Mouse (Mus musculus) urinary bladder, adult 18-20 months (tissue): ENCODE data around the gene Tmed2.
"Not testable (repeated sequence)": the region's sequence is repeated elsewhere in the genome, so short reads cannot be mapped to it uniquely, and the experiment has no call there.

Experiments
- DNase-seq, 2 experiments: peaks; one replicate each; pipeline ENCODE4 v3.0.0; 2022; ENCODE audit warnings: low spot score in 2 of 2, mixed read lengths in 2 of 2

Gene Tmed2

DNA sequence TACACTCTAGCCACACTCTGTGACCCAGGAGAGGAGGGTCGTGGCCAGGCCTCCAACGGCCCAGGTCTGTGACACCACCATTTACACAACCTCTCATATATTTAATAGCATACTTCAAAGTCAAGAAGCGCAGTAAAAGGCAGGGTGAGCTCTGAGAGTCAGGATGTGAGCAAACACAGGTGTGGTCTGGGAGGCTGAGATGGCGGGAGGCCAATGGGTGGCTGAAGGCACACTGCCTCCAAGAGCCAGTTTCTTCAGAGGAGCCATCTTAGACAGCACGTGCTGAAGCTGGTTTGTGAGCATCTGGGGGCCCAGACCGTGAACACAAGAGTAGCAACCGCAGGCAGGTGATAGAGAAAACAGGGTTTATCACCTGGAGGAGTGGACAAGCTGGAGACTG lies 35.0 kb downstream of the Tmed2 start:
- no peak for DNase-seq

DNA sequence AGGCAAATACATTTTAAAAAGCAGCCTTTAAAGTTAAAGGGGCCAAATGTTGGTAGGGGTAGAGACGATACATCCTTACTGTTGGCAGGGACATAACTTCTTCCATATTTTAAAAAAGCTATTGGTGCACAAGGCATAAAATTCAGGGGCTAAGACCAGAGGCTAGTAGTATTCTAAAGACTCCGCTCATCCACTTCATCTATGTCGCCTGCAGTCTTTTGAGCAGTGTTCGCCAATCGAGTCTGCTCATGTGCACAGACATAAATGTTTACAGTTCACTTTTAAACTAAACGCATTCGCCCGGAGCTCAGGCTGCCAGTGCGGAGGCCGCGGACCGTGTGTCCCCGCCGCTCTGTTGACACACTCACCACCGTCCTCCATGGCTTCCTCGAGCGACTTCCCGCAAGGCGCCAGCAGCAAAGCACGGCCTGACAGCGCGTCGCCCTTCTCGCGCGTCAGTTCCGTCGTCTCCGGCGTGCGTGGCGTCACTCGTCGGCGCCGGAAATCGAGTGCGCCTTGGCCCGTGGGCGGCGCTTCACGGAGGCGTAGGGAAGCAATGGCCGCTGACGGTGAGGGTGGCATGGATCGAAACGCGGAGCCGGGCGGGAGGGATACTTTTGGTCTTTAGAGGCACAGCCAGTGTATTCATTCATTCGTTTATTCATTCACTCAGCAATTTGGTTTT lies 38.3 kb downstream of the Tmed2 start, which contains the start of the genes Eif2b1 and Gtf2h3:
Gene Eif2b1 (minus strand): TSS at position 499 of the 685 bp plus-strand sequence.
Gene Gtf2h3 (plus strand): TSS at position 508 of the 685 bp plus-strand sequence.
- DNase-seq: peak; percentile 88 to 92

DNA sequence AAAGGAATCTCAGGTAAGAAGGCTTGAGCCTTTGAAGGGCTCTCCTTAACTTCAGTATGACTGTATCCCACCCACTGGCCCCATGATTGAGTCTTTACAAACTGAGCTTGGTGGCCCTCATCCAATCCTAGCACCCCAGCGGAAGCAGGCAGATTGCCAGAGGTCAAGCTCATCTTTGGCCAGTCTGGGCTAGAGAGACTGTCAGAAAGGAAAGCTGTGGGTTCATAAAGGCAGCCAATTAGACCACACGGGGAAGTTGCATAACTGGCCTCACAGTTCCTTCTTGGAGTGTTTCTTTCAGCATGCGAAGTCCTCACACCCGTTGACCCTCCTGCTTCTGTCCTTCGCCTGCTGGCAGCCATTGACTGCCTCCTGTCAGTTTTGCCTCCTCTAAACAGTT lies 42.0 kb downstream of the Tmed2 start:
- no peak for DNase-seq

DNA sequence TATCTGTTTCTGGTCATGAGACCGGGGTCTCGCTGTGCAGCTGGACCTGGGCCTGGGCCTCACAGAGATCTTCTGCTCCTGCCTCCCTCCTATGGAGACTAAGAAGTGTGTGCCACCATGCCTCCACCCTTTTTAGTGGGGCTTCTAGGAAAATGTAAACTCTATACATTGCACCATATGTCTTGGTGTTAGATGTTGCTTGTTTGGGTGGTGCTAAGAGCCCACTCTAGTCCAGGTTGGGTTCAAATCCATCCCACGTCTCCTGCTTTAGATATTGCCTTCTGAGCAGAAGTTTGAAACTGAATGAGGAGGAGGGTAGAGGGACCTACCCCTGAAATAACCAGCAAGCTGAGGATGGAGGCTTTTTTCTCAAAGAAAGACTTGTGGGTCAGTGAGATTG lies 52.3 kb downstream of the Tmed2 start:
- no peak for DNase-seq

DNA sequence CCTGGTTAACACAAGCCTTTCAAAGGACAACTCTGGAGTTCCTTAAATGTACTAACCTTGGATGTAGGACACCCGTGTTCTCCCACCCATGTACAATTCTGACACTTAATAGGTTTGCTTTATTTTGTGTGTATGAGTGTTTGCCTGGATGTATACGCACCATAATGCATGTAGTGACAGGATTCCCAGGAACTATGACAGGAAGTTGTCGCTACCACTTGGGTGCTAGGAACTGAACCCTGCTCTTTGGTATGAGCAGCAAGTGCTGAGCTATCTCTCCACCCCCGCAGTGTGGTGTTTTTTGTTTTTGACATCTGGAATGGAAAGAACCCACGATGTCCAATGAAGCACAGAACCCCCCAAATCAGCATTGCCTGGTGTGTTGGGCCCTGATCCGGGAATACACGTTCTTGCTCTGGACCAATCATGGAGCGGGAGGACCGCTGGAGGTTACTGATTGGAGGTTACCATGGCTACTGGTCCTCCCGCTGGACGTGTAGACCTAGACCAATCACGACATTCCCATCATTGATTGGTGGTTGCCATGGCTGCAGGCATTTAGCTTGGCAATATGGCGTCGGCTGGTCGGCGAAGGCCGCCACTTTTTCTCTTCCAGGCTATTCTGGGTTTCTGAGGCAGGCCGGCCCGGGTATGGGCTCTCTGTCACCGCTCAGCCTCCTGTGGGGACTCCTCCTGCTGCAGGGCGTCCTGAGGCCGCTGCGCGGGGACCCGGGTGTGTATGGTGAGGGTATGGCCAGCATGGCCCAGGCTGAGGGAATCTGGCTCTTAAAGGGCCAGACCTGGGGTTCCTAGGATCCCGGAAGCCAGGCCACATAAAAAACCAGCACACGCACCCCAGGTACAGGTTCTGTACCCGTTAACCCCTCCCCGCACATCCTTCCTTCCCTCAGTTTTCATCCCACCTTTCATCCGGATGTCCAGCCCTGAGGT lies 58.0 kb downstream of the Tmed2 start:
- DNase-seq: peak; percentile 82 to 89

DNA sequence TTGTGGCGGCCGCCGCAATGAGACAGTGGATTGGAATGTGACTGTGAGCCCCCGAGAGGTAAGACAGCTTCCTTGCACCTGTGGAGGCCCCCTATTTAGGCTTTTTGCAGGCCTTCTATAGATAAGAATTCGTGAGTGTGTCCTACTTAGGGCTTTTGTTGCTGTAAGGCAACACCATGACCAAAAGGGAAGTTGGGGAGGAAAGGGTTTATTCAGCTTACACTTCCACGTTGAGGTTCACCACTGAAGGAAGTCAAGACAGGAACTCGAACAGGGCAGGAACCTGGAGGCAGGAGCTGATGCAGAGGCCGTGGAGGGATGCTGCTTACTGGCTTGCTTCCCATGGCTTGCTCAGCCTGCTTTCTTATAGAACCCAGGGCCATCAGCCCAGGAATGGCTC lies 59.2 kb downstream of the Tmed2 start:
- DNase-seq: not testable (repeated sequence)
